Mouse (Mus musculus) erythroblast, embryonic 14.5 days (primary cell): Measurements from ENCODE around the gene Hexa. TPM values are rescaled to one million over a fixed set of nuclear protein-coding genes. Genes with fewer than 3 reads are reported as not detected.
A peak's percentile ranks its signal among the peaks of the same experiment; 100 is the strongest.

Experiments used
- H3K27me3 ChIP-seq: 2 replicates; pipeline ENCODE4 v1.6.1; 2012; ENCODE audit warnings: inconsistent platforms; ENCODE audit not compliant: control insufficient read depth
- H3K36me3 ChIP-seq: 2 replicates; pipeline ENCODE4 v1.6.1; 2012; ENCODE audit warnings: mild to moderate bottlenecking, inconsistent platforms; ENCODE audit not compliant: control insufficient read depth
- H3K4me1 ChIP-seq: 2 replicates; pipeline ENCODE4 v1.6.1; 2012; ENCODE audit warnings: inconsistent platforms; ENCODE audit not compliant: control insufficient read depth
- H3K4me3 ChIP-seq: replicated peaks from 2 replicates; pipeline ENCODE3; 2012; ENCODE audit warnings: moderate library complexity, mild to moderate bottlenecking, inconsistent platforms
- H3K9me3 ChIP-seq: 2 replicates; pipeline ENCODE4 v1.6.1; 2012; ENCODE audit warnings: low read length, inconsistent platforms, mixed read lengths; ENCODE audit not compliant: control insufficient read depth
- GATA1 ChIP-seq: IDR thresholded peaks from 2 replicates; pipeline ENCODE4 v1.6.1; 2012; ENCODE audit warnings: low read length, inconsistent platforms, mixed read lengths
- TAL1 ChIP-seq: IDR thresholded peaks from 3 replicates; pipeline ENCODE4 v1.6.1; 2012; ENCODE audit warnings: low read length, inconsistent platforms, mixed read lengths
- polyA plus RNA-seq: library from polyadenylated mRNA; stranded (reverse); fragments of >175 nt; gene quantifications from 2 replicates; pipeline ENCODE4 v1.2.3, GENCODE M21; 2012

The Hexa gene
- polyA plus RNA-seq, 1 experiment = 0.42 TPM

DNA sequence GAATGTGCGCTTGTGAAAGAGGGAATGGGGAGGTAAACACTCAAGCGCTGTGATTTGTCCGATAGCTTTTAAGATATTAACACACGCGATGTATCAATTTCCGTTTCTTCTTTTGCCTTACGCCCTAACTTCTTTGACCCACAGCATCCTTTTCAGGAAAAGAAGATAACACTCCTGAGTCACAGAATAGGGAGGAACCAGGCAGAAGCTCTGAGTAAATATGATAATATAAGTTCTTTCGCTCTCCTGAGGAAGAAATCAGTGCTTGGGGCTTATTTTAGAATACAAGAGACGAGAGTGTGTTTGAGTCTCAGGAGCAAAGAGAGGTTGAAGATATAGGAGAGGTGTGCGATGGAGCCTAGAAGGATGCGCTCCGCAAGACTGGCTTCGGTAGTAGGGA lies 38.1 kb downstream of the Hexa start:
- no peaks in the 10 kb centered on the region for H3K36me3 ChIP-seq
- H3K9me3 ChIP-seq = no peaks in the 10 kb centered on the region
- peaks cover 15% of the 10 kb centered on the region for H3K4me1 ChIP-seq
- peak overlapping the region; percentile 58 for H3K4me3 ChIP-seq
- TF ChIP-seq GATA1 (no peak), TAL1 (no peak)
- H3K27me3 ChIP-seq = peaks cover 67% of the 10 kb centered on the region

DNA sequence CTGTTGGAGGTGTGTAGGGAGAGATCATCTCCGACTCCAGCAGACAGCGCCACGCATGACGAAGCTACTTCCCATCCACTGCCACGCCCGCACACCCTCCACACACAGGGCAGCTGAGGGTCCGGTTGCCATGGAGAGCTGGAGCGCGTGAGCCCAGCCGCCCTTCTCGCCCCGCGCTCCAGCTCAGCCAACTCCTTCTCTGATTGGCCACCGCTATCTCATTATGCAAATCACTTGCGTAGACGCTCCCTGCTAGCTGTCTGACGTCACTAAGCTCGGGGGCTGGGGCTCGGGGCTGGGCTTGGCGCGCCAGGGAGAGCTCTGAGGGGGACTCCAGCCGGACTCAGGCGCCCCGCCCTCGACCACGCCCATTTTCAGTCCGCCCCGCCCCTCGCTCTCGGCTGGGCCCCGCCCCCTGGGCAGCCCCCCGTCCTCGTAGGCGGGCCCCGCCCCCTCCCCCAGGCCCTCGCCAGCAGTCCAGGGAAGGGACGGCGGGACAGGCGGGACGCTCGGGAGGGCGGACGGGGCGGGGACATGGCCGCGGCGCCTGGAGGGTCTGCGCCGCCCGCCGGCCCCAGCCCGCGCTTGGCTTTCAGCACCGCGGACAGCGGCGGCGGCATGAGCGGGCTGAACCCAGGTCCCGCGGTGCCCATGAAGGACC lies 38.6 kb downstream of the Hexa start, which contains the start of gene Celf6:
TSS of gene Celf6 (plus strand) at position 74 of the 661 bp plus-strand sequence.
- peaks cover 69% of the 10 kb centered on the region for H3K27me3 ChIP-seq
- TF ChIP-seq GATA1 (no peak; the same call in 1 of the 2 replicates), TAL1 (no peak)

DNA sequence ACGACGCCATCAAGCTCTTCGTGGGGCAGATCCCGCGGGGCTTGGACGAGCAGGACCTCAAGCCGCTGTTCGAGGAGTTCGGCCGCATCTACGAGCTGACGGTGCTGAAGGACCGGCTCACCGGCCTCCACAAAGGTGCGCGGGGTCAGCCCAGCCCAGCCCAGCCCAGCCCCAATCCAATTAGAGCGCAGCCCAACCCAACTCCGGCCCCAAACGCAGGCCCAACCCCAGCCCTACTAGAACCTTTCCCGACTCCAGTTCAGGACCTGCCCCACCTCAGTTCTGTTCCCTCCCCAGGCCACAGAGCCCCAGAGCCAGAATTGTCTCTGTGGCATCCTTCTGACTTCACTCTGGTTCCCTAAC lies 39.1 kb downstream of the Hexa start:
- no peaks in the 10 kb centered on the region for H3K9me3 ChIP-seq
- H3K4me3 ChIP-seq = peak overlapping the region; percentile 58
- H3K27me3 ChIP-seq = peaks cover 74% of the 10 kb centered on the region
- H3K36me3 ChIP-seq = no peaks in the 10 kb centered on the region
- TF ChIP-seq GATA1 (no peak), TAL1 (no peak)
- H3K4me1 ChIP-seq = peaks cover 15% of the 10 kb centered on the region

More for the DNA sequence above, 38.6 kb downstream of the Hexa start, which contains the start of gene Celf6:
- Histone ChIP-seq H3K4me1 (peaks cover 15% of the 10 kb centered on the region), H3K36me3 (no peaks in the 10 kb centered on the region), H3K4me3 (peak within 1 kb of the TSS; percentile 58), H3K9me3 (no peaks in the 10 kb centered on the region)

DNA sequence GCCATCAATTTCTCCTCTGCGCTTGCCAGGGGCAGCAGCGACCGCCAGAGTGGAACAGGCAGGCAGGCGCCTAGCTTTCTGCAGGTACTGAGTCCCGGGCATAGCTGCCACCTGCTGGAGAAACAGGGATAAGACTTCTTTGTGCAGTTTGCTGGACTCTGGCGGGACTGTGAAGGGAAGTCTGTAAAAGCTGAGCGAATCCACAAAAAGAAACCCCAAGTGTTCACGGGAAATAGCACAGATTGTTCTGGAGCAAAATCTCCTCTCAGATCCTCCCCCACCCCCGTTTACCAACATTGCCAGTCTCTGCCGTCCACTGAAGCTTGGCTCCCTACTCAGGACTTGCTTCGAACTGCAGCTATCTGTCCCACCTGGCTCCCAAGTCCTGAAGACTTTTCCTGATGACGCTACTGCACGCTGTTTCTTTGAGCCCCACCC lies 45.5 kb downstream of the Hexa start:
- H3K4me3 ChIP-seq = no peak overlapping the region
- H3K4me1 ChIP-seq = no peaks in the 10 kb centered on the region
- no peaks in the 10 kb centered on the region for H3K36me3 ChIP-seq
- H3K27me3 ChIP-seq = peaks cover 84% of the 10 kb centered on the region
- no peaks in the 10 kb centered on the region for H3K9me3 ChIP-seq
- TF ChIP-seq TAL1 = no peak
- TF ChIP-seq GATA1 = no peak

DNA sequence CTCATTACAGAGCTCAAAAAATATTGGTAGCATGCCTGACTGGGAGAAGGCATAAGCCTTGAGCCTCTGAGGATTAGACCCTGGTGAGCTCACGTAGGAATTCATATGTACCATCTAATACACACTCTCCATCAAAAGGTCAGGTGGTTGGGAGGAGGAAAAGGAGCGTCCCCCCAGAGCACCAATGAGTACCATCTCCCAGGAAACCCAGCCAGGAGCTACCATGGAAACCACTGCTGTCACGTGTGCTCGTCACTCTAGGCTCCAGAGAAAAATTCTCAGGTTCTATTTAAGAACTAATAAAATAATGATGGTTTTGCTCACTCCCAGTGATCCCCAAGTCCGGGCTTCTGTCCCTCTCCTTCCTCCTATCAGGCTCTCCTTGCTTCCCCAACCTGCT lies 48.9 kb downstream of the Hexa start:
- Histone ChIP-seq H3K4me3 (no peak overlapping the region), H3K27me3 (peaks cover 77% of the 10 kb centered on the region), H3K4me1 (no peaks in the 10 kb centered on the region; the same call in 1 of the 2 replicates), H3K9me3 (no peaks in the 10 kb centered on the region), H3K36me3 (no peaks in the 10 kb centered on the region)
- TF ChIP-seq TAL1 (no peak), GATA1 (no peak)

DNA sequence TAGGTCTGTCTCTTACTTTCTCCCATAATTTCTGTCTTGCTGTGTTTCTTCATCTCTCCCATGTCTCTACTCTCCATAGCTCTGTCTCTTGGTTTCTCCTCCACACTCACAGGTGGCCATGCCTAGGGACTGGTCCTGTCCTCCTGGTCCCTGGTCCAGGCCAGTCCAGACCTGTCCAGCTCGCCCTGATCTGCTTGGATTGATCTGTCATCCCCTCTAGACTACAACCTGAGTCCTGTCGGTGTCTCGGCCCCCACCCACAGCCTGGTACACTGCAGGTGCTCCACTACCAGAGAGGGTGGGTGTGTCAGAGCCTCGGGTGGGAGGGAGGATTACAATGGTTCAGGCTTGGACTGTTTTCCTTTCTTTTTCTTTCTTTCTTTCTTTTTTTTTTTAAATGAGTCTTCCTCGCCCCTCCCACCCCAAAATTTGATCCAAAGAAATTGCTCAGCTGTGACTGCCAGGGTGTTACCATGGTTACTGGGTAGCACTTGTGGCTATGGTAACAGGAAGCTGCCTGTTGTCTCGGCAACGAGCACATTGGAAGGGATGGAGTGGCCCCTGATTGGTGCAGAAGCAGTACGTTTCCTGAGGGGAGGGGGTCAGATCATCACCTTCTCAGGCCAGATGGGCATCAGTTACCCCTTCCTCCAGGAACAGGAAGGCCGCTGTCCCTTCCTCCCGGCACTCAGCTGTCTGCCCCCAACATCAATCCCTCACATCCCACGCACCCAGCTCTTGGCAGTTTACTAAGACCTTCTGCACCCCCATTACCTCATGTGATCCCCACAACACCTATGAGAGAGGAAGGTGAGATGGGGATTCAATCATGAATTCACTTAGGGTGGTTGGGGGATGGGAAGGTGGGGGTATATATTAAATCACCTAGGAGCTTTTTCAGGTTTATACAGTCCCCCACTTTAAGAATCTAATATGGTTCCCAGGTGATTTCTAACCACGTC lies 49.7 kb downstream of the Hexa start:
- peaks cover 72% of the 10 kb centered on the region for H3K27me3 ChIP-seq
- no peaks in the 10 kb centered on the region; the same call in 1 of the 2 replicates for H3K4me1 ChIP-seq
- TF ChIP-seq GATA1 (no peak), TAL1 (no peak)
- H3K9me3 ChIP-seq = no peaks in the 10 kb centered on the region
- H3K4me3 ChIP-seq = no peak overlapping the region
- no peaks in the 10 kb centered on the region for H3K36me3 ChIP-seq

DNA sequence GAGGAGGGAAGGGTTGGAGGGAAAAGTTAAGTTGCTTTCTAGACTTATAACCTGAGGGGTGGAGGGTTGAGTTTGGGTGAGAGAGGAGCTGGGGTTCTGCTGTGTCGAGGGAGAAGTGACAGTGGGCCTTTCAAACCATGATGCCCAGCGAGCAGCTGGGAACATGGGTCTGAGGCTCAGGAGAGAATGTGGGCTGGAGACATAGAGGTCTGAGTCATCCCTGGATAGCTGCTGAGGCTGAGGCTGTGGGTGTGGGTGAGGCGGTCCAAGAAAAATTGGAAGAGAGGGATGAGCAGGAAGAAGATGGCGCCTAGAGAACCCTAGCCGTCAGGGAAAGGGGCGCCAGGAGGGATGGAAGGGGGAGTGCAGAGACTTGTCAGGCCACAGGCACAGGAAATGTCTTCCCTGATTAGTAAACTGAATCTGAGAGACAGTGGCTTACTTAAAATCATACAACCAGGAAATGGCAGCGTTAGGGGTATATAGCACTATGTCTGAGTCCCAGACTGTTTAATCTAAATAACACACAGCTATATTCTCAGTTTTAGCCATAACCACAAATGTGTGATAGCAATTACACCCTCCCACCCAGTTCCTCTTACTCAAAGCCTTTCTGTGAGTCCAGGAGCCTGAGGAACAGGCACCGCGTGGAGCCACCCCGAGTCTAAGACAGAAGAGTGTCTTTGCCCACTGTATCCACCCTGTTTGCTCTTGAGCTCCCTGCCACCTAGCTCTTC lies 50.5 kb downstream of the Hexa start:
- Histone ChIP-seq H3K27me3 (peaks cover 63% of the 10 kb centered on the region), H3K4me1 (no peaks in the 10 kb centered on the region; the same call in 1 of the 2 replicates), H3K36me3 (no peaks in the 10 kb centered on the region), H3K9me3 (no peaks in the 10 kb centered on the region), H3K4me3 (no peak overlapping the region)
- TF ChIP-seq GATA1 (no peak), TAL1 (no peak)

DNA sequence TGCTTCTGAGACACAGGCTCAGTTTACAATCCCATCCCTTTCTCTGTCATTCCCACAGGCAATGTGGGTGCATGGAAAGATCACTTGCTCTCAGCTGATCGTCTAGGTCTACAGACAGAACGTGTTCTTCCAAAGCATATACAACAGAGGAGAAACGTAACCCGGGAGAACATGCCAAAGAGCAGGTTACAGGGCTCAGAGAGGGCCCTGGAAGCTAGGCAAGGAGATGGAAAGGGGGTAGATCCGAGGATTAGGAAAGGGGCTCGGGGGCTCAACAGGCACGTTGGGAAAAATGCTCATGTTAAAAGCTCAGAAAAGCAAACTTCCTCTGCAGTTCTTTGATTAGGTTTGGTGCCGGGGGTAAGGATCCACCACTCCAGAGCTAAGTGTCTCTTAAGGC lies 62.3 kb downstream of the Hexa start:
- H3K27me3 ChIP-seq = peaks cover 49% of the 10 kb centered on the region
- no peaks in the 10 kb centered on the region for H3K4me1 ChIP-seq
- no peaks in the 10 kb centered on the region for H3K9me3 ChIP-seq
- TF ChIP-seq GATA1 = no peak
- no peak for TF ChIP-seq TAL1
- no peaks in the 10 kb centered on the region for H3K36me3 ChIP-seq
- H3K4me3 ChIP-seq = no peak overlapping the region

DNA sequence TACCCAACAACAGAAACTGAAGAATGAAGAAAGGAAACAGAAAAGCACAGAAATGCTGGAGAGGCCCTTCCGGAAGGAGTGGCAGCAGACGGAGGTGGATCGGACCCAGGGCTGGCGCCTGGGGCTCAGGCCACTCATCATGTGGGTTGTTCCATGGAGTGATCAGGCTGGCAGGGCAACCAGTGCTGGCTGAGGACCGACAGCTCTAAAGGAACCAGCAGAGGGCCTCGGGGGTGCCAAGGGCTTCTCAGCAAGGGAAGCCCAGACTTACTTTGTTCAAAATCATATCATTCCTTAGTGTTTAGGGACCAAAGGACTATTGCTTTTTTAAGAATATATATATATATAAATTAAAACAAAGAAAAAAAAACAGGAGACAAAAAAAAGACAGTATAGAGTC lies 66.6 kb downstream of the Hexa start:
- peaks cover 38% of the 10 kb centered on the region for H3K27me3 ChIP-seq

More for the DNA sequence above, 66.6 kb downstream of the Hexa start:
- no peak overlapping the region for H3K4me3 ChIP-seq
- TF ChIP-seq TAL1 = no peak
- no peaks in the 10 kb centered on the region for H3K36me3 ChIP-seq
- no peaks in the 10 kb centered on the region for H3K9me3 ChIP-seq
- H3K4me1 ChIP-seq = no peaks in the 10 kb centered on the region
